In the genomic region with DNA sequence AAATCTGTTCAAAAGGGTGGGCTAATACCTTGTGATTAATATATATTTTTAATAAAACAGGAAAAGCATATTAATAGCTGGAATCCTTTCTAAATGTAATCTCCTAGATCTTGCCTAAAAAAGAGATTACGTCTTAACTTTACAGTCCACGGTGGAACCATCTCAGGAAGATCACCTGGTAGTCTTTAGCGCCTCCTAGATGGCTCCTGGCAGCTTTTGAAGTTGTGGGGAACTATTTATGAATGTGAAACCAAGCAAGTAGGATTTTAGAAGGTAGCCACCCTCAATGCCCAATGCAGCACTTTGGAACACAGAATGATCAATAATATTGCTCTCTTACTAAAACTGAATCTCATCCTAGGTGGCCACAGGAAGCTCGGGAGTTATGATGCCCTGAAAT, we compare ENCODE assay signal across 16 mouse cellular contexts. TPM values are rescaled to one million over a fixed set of nuclear protein-coding genes. Genes with fewer than 3 reads are reported as not detected.
"Had no signal": no experiment of that assay in that cellular context is flagged by ENCODE, and none has a peak within 500 bp of the region (broad histone marks: within the 10 kb centered on the region; RNA-seq: fewer than 3 reads in every experiment).

No protein-coding gene starts in this region.

- H3K36me3 ChIP-seq: intestine, embryonic 15.5 days; limb, embryonic 13.5 days; liver, embryonic 13.5 days; midbrain, embryonic 15.5 days; neural tube, embryonic 12.5 days had no signal

- H3K9ac ChIP-seq: intestine, embryonic 15.5 days; limb, embryonic 13.5 days; liver, embryonic 13.5 days; lung, embryonic 14.5 days; midbrain, embryonic 15.5 days; neural tube, embryonic 12.5 days had no signal

- ATAC-seq: intestine, embryonic 15.5 days; midbrain, embryonic 15.5 days had no signal

- DNase-seq: kidney, postnatal 10 days; kidney, postnatal 4 days; liver, embryonic 13.5 days; thymus, adult 18-20 months; thymus, postnatal 14 days had no signal

- H3K4me2 ChIP-seq: intestine, embryonic 15.5 days; limb, embryonic 13.5 days; liver, embryonic 13.5 days; lung, embryonic 14.5 days; midbrain, embryonic 11.5 days; midbrain, embryonic 15.5 days; neural tube, embryonic 12.5 days had no signal

- H3K4me3 ChIP-seq: intestine, embryonic 15.5 days; layer of hippocampus, adult 2 months; limb, embryonic 13.5 days; liver, embryonic 13.5 days; megakaryocyte, embryonic 14.5 days; midbrain, embryonic 15.5 days; neural tube, embryonic 12.5 days had no signal

- H3K27me3 ChIP-seq: intestine, embryonic 15.5 days; limb, embryonic 13.5 days; megakaryocyte, embryonic 14.5 days; midbrain, embryonic 15.5 days; neural tube, embryonic 12.5 days had no signal

- H3K9me3 ChIP-seq: intestine, embryonic 15.5 days; limb, embryonic 13.5 days; liver, embryonic 13.5 days; megakaryocyte, embryonic 14.5 days; midbrain, embryonic 15.5 days; neural tube, embryonic 12.5 days had no signal

- H3K27ac ChIP-seq: intestine, embryonic 15.5 days; layer of hippocampus, adult 2 months; limb, embryonic 13.5 days; liver, embryonic 13.5 days; macrophage; midbrain, embryonic 15.5 days; neural tube, embryonic 12.5 days had no signal

RNA-seq across cellular contexts. Expression of gene Olfr1393, which starts 37.2 kb away (rescaled TPM):
- polyA plus RNA-seq: intestine, embryonic 15.5 days; kidney, embryonic 14.5 days; limb, embryonic 13.5 days; liver, embryonic 13.5 days; lung, embryonic 14.5 days; macrophage; midbrain, embryonic 11.5 days; midbrain, embryonic 15.5 days; neural tube, embryonic 12.5 days; stomach, embryonic 14.5 days had no signal

RNA-seq across cellular contexts. Expression of gene Olfr1392, which starts 44.2 kb away (rescaled TPM):
- polyA plus RNA-seq: intestine, embryonic 15.5 days; kidney, embryonic 14.5 days; limb, embryonic 13.5 days; liver, embryonic 13.5 days; lung, embryonic 14.5 days; midbrain, embryonic 11.5 days; neural tube, embryonic 12.5 days had no signal

RNA-seq across cellular contexts. Expression of gene Btnl9, which starts 53.9 kb away (rescaled TPM):
- polyA plus RNA-seq: midbrain, embryonic 11.5 days had no signal
